ENCODE assay signal across 11 mouse cellular contexts in the genomic region with DNA sequence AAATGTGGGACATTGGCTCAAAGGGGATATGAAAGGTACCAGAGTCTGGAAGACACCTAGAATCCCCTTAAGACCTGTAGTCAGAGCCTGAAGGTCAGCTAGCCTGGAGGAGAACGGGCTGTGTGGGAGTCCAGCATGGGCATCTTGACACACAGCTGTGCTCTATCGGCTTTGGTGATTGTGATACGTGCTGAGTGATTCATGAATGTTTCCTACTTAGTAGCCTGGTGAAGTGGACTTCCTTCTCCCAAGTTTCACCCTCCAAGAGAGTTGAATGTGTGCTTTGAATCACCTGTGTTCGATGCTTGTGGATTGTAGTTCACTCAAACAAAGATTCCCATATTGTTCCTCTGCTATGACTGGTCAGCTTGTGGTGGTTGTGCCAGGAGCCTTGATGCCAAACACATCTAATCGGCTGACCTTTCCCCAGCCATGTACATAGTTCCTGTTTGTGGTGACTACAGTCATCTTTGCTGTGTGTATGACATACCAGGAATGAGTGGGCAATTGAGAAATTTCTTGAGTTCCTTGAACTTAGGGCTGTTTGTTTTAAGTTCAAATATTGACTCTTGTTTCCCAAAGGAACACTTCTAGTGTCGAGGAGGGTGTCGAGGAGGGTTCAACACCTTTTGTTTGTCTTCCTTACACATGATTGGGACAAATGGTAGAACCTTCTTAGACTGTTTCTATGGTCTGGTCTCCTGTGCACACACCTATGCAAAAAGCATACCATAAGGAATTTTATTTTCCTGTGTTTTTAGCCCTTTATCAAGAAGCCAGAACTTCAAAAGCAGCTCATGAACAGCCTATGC.
A peak's percentile ranks its signal among the peaks of the same experiment; 100 is the strongest.
DNase-seq lines count a peak whose midpoint lies in the region; ATAC-seq and TF ChIP-seq lines count a peak whose summit lies in the region.
"Had no signal": no experiment of that assay in that cellular context is flagged by ENCODE, and none has a peak within 500 bp of the region (broad histone marks: within the 10 kb centered on the region; RNA-seq: fewer than 3 reads in every experiment).

No protein-coding gene starts in this region.

- H3K4me1 ChIP-seq in lung, adult 2 months (ENCODE audit: control insufficient read depth, insufficient read depth, low read length): peaks cover 7% of the 10 kb centered on the region
- H3K4me1 ChIP-seq: embryonic facial prominence, embryonic 12.5 days had no signal

- no peak for TF ChIP-seq POLR2A in lung, adult 2 months (IDR thresholded peaks at IDR 0.05; ENCODE audit: borderline replicate concordance, extremely low read depth, low read depth, low read length)

- H3K79me3 ChIP-seq in C2C12 (ENCODE audit: low read depth): no peaks in the 10 kb centered on the region

- no peaks in the 10 kb centered on the region for H3K27me3 ChIP-seq in C2C12 (ENCODE audit: control insufficient read depth, insufficient read depth, insufficient read length)
- H3K27me3 ChIP-seq: embryonic facial prominence, embryonic 12.5 days had no signal

- DNase-seq in adrenal gland, adult 8-10 months: peak; percentile 32
- no peak for DNase-seq in adrenal gland, postnatal 25 days
- DNase-seq in lung, adult 2 months: peak; percentile 46
- no peak for DNase-seq in heart, adult 8-10 months (ENCODE audit: low spot score)
- no peak for DNase-seq in testis, postnatal 14 days (ENCODE audit: low spot score)
- DNase-seq in gastrocnemius, postnatal 4 days (ENCODE audit: low spot score in 2 of 2): no peak
- DNase-seq: heart, adult 2 months had no signal

- 53% methylated on average over 7 of the region's 7 CpGs for WGBS in lung, adult 2 months

- no peaks in the 10 kb centered on the region for H3K79me2 ChIP-seq in C2C12 (ENCODE audit: control insufficient read depth, insufficient read depth)

- TF ChIP-seq CTCF in C2C12 (IDR thresholded peaks at IDR 0.05; ENCODE audit: control insufficient read depth, insufficient read depth, insufficient read length): no peak
- TF ChIP-seq CTCF in lung, adult 2 months (IDR thresholded peaks at IDR 0.05; ENCODE audit: insufficient read depth, low read length): no peak

- no peak overlapping the region for H3K4me3 ChIP-seq in C2C12 (ENCODE audit: insufficient read depth, poor library complexity, severe bottlenecking)
- H3K4me3 ChIP-seq in lung, adult 2 months (replicated peaks; ENCODE audit: extremely low read depth, low read depth, low read length): no peak overlapping the region
- H3K4me3 ChIP-seq: embryonic facial prominence, embryonic 12.5 days; heart, adult 2 months; hindbrain, embryonic 10.5 days had no signal

- H3K36me3 ChIP-seq in C2C12 (ENCODE audit: control insufficient read depth, insufficient read depth): no peaks in the 10 kb centered on the region
- H3K36me3 ChIP-seq: embryonic facial prominence, embryonic 12.5 days; hindbrain, embryonic 10.5 days had no signal

- H3ac ChIP-seq in C2C12 (ENCODE audit: control insufficient read depth, insufficient read length, low read depth): no peak overlapping the region

- peak; percentile 75 for ATAC-seq in monocyte, adult 5-6 weeks (replicated peaks; ENCODE audit: insufficient number of reproducible peaks, low FRiP score, low TSS enrichment, poor library complexity, severe bottlenecking)

TF ChIP-seq in C2C12, 6 proteins besides CTCF, POLR2A, EP300 and RAD21:
- TF ChIP-seq CEBPB (IDR thresholded peaks at IDR 0.05; ENCODE audit: low read depth): peak; percentile 15
- no peak for TF ChIP-seq MYOD1 (IDR thresholded peaks at IDR 0.05; ENCODE audit: control insufficient read depth, insufficient read length, low read depth)

Comparison
In these comparisons a context has a peak if more than half of its experiments do, and no peak if none do; other contexts are left out.
1. DNase-seq: peak in adrenal gland, adult 8-10 months (single experiment) and lung, adult 2 months (single experiment); none in adrenal gland, postnatal 25 days (single experiment), heart, adult 8-10 months (single experiment), testis, postnatal 14 days (single experiment) and gastrocnemius, postnatal 4 days (0 of 2).